Mouse (Mus musculus) midbrain, embryonic 12.5 days (tissue): ENCODE measurements around the gene Ints2. TPM values are rescaled to one million over a fixed set of nuclear protein-coding genes. Genes with fewer than 3 reads are reported as not detected.
"Not testable (repeated sequence)": the region's sequence is repeated elsewhere in the genome, so short reads cannot be mapped to it uniquely, and the experiment has no call there.

ENCODE experiments used
- ATAC-seq: fragments of 200-750 bp; cut with Nextera tagmentation; 2 replicates; pipeline ENCODE4 v1.8.0; 2017; ENCODE audit warnings: low read depth, moderate TSS enrichment, moderate library complexity; ENCODE audit not compliant: low FRiP score
- H3K27ac ChIP-seq: fragments of 300-500 bp; sonication (generic); replicated peaks from 2 replicates; pipeline ENCODE4 v1.5.1; 2016; ENCODE audit warnings: mild to moderate bottlenecking
- H3K27me3 ChIP-seq: fragments of 300-500 bp; sonication (generic); 2 replicates; pipeline ENCODE4 v1.6.1; 2016; ENCODE audit warnings: mild to moderate bottlenecking
- H3K36me3 ChIP-seq: fragments of 300-500 bp; sonication (generic); 2 replicates; pipeline ENCODE4 v1.6.1; 2016
- H3K4me1 ChIP-seq: fragments of 300-500 bp; sonication (generic); 2 replicates; pipeline ENCODE4 v1.6.1; 2016
- H3K4me2 ChIP-seq: fragments of 300-500 bp; sonication (generic); replicated peaks from 2 replicates; pipeline ENCODE4 v1.6.1; 2016; ENCODE audit warnings: mild to moderate bottlenecking, moderate library complexity
- H3K4me3 ChIP-seq: fragments of 300-500 bp; sonication (generic); 2 replicates; pipeline ENCODE4 v1.5.1; 2016; ENCODE audit warnings: mild to moderate bottlenecking
- H3K9ac ChIP-seq: fragments of 300-500 bp; sonication (generic); replicated peaks from 2 replicates; pipeline ENCODE4 v1.6.1; 2016; ENCODE audit warnings: mild to moderate bottlenecking, moderate library complexity
- H3K9me3 ChIP-seq: fragments of 300-500 bp; sonication (generic); 2 replicates; pipeline ENCODE4 v1.6.1; 2016; ENCODE audit warnings: mild to moderate bottlenecking
- WGBS: fragments of 180-500 bp; shearing (Covaris S2); methylation state at CpG from one replicate; pipeline ENCODE4 v1.1.7; 2016; 5-methylcytosine and 5-hydroxymethylcytosine counted together
- polyA plus RNA-seq: library from polyadenylated mRNA; unstranded; fragments of >200 nt; fragmentation: Nextera tagmentation; extraction: Ambion mirVana; gene quantifications from 2 replicates; pipeline ENCODE4 v1.2.1, GENCODE M21; 2016

The Ints2 gene
- polyA plus RNA-seq, 1 experiment from 2014 or later, result 48.3 TPM

DNA sequence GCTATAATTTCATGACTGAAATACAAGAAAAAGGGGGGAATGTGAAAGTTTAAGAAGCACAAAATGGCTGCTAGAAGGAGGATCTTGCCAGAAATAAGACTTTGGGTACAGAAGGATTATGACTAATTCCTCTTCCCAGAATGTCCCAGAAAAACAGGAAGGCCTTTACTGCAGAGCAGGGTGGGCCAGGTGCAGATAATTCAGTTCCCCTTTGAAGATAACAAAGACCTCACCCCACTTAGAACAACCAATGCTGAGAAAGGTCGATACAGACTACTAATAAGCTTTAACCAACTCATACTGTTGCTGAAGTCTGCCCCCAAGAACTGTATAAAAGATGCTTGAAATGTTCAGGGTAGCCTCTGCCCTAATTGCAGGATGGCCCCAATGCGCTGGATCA lies 48.3 kb downstream of the Ints2 start:
- Histone ChIP-seq H3K27me3 (no peaks in the 10 kb centered on the region), H3K9me3 (peaks cover 15% of the 10 kb centered on the region), H3K27ac (no peak overlapping the region), H3K9ac (no peak overlapping the region), H3K4me3 (no peak overlapping the region), H3K4me1 (no peaks in the 10 kb centered on the region), H3K4me2 (no peak overlapping the region), H3K36me3 (peaks cover 70% of the 10 kb centered on the region)
- 93% methylated on average over 2 of the region's 2 CpGs for WGBS
- no peak for ATAC-seq

DNA sequence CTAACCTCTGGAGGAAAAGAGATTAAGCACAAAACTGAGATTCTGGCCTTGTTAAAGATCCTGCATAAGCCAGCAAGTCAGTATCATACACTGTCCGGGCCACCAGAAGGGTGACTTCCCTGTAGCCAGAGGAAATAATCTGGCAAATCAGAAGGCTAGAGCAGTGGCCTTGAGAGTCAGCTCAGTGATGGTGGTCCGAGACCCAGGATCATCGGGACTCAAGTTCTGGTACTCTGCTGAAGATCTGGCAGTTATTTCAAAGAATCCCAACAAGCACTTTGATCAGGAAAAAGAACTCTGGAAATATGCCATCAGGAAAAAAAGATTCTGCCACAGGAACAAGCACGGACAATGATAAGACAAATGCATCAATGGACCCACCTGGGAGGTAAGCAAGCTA lies 51.5 kb downstream of the Ints2 start:
- H3K9ac ChIP-seq, result no peak overlapping the region
- no peak overlapping the region for H3K4me2 ChIP-seq
- peaks cover 6% of the 10 kb centered on the region for H3K4me1 ChIP-seq
- H3K27me3 ChIP-seq, result no peaks in the 10 kb centered on the region
- ATAC-seq, result no peak
- peaks cover 30% of the 10 kb centered on the region for H3K9me3 ChIP-seq
- H3K4me3 ChIP-seq, result no peak overlapping the region
- H3K36me3 ChIP-seq, result peaks cover 68% of the 10 kb centered on the region
- WGBS, result 96% methylated on average over 4 of the region's 4 CpGs
- no peak overlapping the region for H3K27ac ChIP-seq

DNA sequence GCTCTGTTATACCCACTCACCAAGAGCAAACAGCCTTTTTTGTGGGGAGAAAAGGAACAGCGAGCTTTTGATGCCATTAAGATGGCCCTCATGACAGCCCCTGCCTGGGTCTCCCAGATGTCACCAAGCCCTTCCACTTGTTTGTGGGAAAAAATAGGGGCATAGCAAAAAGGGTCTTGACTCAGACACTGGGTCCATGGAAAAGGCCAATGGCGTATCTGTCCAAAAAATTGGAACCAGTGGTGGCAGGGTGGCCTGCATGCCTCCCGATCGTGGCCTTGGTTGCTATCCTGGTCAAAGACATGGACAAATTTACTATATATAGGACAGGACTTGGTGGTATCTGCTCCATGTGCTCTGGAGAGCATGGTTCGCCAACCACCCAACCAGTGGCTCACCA lies 52.3 kb downstream of the Ints2 start:
- Histone ChIP-seq H3K9me3 (peaks cover 30% of the 10 kb centered on the region), H3K9ac (no peak overlapping the region), H3K4me1 (peaks cover 10% of the 10 kb centered on the region), H3K27ac (no peak overlapping the region), H3K36me3 (peaks cover 68% of the 10 kb centered on the region), H3K4me3 (no peak overlapping the region), H3K27me3 (no peaks in the 10 kb centered on the region), H3K4me2 (no peak overlapping the region)
- 96% methylated on average over 5 of the region's 5 CpGs for WGBS
- no peak for ATAC-seq

DNA sequence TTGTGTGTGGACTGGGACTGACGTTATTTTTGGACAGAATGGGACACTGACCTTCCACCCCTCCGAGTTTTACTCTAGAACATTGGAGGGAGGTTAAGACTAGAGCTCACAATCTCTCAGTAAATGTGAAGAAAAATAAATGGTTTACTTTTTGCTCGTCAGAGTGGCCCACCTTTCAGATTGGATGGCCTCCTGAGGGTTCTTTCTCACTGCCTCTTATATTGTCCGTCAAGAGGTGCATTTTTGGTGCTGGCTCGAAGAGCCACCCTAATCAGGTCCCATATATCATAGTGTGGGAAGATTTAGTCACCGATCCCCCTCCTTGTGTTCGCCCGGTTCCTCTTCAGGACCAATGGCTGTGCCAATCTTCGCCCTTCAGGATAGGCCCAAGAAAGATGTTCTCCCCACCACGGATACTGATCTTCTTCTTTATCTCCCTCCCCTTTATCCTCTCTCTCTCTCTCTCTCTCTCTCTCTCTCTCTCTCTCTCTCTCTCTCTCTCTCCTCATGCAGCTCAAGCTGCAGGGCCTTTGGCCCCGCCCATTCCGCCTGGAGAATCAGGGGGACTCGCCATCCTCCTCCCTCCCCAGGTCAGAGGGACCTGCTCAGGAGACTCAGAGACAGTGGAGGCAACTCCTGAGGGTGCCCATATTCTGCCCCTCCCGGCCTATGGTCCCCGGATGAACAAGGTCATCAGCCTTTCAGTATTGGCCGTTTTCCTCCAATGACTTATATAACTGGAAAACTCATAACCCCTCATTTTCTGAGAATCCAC lies 55.3 kb downstream of the Ints2 start:
- ATAC-seq, result no peak
- no peaks in the 10 kb centered on the region for H3K27me3 ChIP-seq
- peak overlapping the region; percentile 65 for H3K4me3 ChIP-seq
- H3K36me3 ChIP-seq, result peaks cover 45% of the 10 kb centered on the region
- peaks cover 30% of the 10 kb centered on the region for H3K9me3 ChIP-seq
- peak overlapping the region; percentile 82 for H3K9ac ChIP-seq
- WGBS, result 56% methylated on average over 16 of the region's 16 CpGs
- H3K4me2 ChIP-seq, result peak overlapping the region; percentile 68
- H3K27ac ChIP-seq, result peak overlapping the region; percentile 60; the same call in 1 of the 2 replicates
- peaks cover 13% of the 10 kb centered on the region for H3K4me1 ChIP-seq

DNA sequence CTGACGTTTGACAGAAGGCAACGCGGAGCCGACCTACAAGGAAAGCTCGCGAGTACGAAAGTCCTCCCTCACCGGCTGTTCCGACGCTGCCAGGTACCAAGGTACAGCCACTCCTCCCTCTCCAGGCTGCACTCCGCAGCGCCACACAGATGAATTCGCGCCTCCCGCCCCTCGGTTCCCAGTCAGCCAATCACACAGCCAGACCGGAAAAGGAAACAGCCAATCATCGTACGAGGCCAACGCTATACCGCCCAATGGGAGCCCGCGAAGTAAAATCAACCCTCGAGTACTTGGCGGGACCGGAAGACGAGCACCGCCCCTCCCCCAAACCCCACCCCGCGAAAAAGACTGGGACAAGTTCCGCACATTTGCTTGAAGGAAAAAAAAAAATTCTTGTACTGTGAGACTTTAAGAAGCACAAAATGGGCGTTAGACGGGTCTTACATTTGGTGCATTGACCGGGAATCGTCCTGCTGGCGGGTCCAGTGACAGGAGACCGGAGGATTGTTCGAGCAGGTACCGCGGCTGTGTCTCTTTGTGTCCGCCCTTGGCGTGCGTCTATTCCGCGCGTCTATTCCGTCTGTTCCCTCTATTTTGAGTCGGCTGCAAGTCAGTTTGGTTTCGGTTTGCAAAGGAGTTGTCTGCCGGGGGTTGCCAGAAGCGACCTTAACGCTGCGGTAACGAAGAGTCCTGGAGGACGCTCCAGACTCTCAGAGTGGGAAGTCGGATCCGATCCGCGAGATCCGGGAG lies 56.2 kb downstream of the Ints2 start, which contains the start of gene Brip1:
Gene Brip1 (minus strand): TSS at position 157 of the 750 bp plus-strand sequence.
- Histone ChIP-seq H3K27me3 (no peaks in the 10 kb centered on the region), H3K4me3 (peak within 1 kb of the TSS; percentile 65), H3K4me2 (peak within 1 kb of the TSS; percentile 72), H3K9ac (peak within 1 kb of the TSS; percentile 82), H3K27ac (peak within 1 kb of the TSS; percentile 60), H3K4me1 (peaks cover 13% of the 10 kb centered on the region), H3K36me3 (peaks cover 36% of the 10 kb centered on the region), H3K9me3 (peaks cover 30% of the 10 kb centered on the region)
- under 1% methylated on average over 60 of the region's 60 CpGs for WGBS
- peak; percentile 97 for ATAC-seq

DNA sequence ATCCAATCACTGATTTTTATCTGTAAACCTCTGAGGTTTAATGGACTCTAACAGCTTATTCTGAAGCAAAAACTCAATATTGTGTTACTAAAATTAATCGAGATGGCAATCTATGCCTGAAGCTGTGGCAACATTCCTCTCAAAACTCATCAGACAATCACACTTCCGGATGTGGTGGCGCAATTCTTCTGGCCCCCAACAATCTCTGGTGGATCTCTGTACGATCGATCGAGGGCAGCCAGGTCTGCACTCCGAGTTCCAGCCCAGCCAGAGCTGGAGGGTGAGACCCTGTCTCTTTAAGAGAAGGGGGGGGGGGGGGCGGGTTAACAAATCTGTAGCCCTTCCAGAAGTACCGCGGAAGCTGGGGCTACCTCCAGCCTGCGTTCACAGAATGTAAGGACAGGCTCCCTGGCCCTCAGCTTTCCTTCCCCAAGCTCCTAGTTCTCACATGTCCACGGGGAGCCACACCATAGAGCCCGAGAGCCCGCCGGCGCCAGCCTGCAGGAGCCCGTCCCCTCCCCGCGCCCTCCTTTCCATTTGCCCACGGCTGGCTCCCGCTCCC lies 56.8 kb downstream of the Ints2 start:
- H3K4me1 ChIP-seq, result peaks cover 13% of the 10 kb centered on the region
- H3K27me3 ChIP-seq, result no peaks in the 10 kb centered on the region
- peak overlapping the region; percentile 40 for H3K9ac ChIP-seq
- H3K27ac ChIP-seq, result peak overlapping the region; percentile 20; the same call in 1 of the 2 replicates
- 1% methylated on average over 20 of the region's 21 CpGs for WGBS
- ATAC-seq, result peak; percentile 85
- H3K36me3 ChIP-seq, result peaks cover 29% of the 10 kb centered on the region
- peak overlapping the region; percentile 65 for H3K4me3 ChIP-seq
- peaks cover 29% of the 10 kb centered on the region for H3K9me3 ChIP-seq
- peak overlapping the region; percentile 72 for H3K4me2 ChIP-seq

DNA sequence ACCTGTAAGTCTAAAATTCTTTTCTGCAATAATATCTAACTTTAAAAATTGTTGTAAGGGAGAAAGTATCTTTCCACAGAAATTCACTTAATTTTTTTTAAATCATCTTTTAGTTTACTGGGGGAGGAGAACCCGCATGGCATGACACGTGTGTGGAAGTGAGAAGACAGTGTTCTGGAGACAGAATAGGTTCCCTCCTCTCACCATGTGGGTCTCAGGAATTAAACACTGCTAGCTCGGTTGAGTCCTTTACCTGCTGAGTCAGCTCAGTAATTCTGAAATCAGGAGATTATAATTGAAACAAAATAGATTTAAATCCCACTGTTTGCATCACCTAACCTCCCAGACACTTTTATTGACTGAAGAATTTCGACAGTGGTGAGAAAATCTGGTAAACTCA lies 57.6 kb downstream of the Ints2 start:
- Histone ChIP-seq H3K9me3 (peaks cover 21% of the 10 kb centered on the region), H3K4me3 (peak overlapping the region; percentile 65; the same call in 1 of the 2 replicates), H3K4me2 (peak overlapping the region; percentile 72), H3K27ac (no peak overlapping the region), H3K36me3 (peaks cover 28% of the 10 kb centered on the region), H3K9ac (no peak overlapping the region), H3K27me3 (no peaks in the 10 kb centered on the region), H3K4me1 (peaks cover 13% of the 10 kb centered on the region)
- 67% methylated on average over 4 of the region's 4 CpGs for WGBS
- no peak for ATAC-seq

DNA sequence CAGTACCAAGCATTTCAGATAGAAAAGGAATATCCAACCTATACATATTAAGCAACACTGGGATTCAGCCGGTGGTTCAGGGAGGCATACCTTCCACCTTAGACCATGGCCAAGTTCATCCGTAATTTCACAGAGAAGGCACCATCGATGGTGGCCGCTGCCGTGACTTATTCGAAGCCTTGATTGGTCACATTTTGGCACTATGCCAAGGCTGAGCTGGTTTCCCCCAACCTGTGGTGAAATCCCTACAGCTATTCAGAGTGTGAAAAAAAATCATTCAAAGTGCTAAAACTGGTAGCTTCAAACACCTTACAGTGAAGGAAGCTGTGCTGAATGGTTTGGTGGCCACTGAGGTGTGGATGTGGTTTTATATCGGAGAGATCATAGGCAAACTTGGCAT lies 72.2 kb downstream of the Ints2 start:
- not testable (repeated sequence) for ATAC-seq, H3K4me2 ChIP-seq, H3K9ac ChIP-seq, H3K27me3 ChIP-seq, H3K36me3 ChIP-seq, H3K27ac ChIP-seq, H3K4me1 ChIP-seq, H3K9me3 ChIP-seq, H3K4me3 ChIP-seq
- 94% methylated on average over 7 of the region's 7 CpGs for WGBS

DNA sequence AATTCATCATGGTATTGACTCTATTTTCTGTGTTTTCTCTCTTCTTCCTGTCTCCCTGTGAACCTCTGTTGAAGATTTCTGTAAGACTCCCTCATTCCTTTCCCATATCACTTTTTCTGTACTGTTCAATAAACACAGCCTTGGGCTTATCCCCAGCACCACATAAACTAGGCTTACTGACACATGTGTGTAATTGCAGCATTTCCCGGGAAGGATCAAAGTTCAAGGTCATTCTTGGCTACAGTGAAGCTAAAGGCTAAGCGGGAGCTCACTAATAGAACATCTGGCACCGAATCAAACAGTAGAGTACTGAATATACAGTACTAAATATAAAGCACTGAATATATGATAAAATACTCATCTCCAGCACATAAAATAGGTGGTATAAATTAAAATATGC lies 81.5 kb downstream of the Ints2 start:
- Histone ChIP-seq H3K4me2 (no peak overlapping the region), H3K9ac (no peak overlapping the region), H3K27me3 (no peaks in the 10 kb centered on the region), H3K36me3 (no peaks in the 10 kb centered on the region), H3K9me3 (no peaks in the 10 kb centered on the region), H3K27ac (no peak overlapping the region), H3K4me1 (no peaks in the 10 kb centered on the region), H3K4me3 (no peak overlapping the region)
- no peak for ATAC-seq
- 88% methylated on average over 3 of the region's 3 CpGs for WGBS

DNA sequence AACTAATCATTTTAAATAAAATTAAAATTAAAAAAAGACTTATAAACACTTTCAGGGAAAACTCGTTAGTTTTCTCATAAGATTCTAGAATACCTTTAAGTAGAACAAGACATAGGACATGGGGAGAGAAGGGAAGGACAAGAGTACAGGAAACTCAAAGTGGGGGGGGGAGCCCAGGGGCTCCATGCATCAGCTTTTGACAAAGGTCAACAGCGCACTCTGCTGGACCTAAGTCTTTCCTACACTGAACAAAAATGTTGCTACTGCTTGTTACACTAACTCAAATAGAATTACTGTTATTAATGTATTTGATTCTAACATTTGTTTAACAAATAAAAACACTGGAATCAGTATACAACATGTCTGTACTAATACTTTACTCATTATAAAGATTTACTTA lies 83.2 kb downstream of the Ints2 start:
- H3K4me3 ChIP-seq, result no peak overlapping the region
- no peaks in the 10 kb centered on the region for H3K36me3 ChIP-seq
- H3K27me3 ChIP-seq, result no peaks in the 10 kb centered on the region
- no peak overlapping the region for H3K9ac ChIP-seq
- no peaks in the 10 kb centered on the region for H3K9me3 ChIP-seq
- H3K27ac ChIP-seq, result no peak overlapping the region
- no peaks in the 10 kb centered on the region for H3K4me1 ChIP-seq
- WGBS, result 56% methylated on average over 2 of the region's 2 CpGs
- H3K4me2 ChIP-seq, result no peak overlapping the region
- ATAC-seq, result no peak

DNA sequence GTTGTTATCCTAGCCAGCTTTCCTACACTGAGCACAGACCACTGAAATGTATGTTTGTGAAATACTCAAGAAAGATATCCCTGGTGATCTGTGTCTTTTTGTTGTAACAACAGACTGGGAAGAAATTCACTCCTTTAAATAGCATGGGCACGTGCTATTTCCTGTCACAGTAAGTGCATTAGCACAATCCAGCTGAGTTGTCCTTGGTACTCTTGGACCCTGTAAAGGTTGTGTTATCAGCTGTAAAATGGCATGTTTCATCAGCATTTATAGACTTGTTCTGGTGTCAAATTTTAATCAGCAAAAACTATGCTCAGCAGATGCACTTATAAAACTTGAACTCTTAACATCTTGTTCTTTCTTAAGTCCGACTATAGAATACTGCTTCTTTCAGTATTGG lies 86.6 kb downstream of the Ints2 start:
- Histone ChIP-seq H3K4me3 (no peak overlapping the region), H3K4me1 (peaks cover 3% of the 10 kb centered on the region; the same call in 1 of the 2 replicates), H3K27me3 (no peaks in the 10 kb centered on the region), H3K4me2 (no peak overlapping the region), H3K9me3 (no peaks in the 10 kb centered on the region), H3K36me3 (no peaks in the 10 kb centered on the region), H3K27ac (no peak overlapping the region), H3K9ac (no peak overlapping the region)
- WGBS, result 92% methylated on average over 2 of the region's 2 CpGs
- no peak for ATAC-seq
